Mouse (Mus musculus) NIH3T3 (cell line): ENCODE results near the gene Cul9.
"Not testable (repeated sequence)": the region's sequence is repeated elsewhere in the genome, so short reads cannot be mapped to it uniquely, and the experiment has no call there.

Experiments used
- DNase-seq: peaks from one replicate; pipeline ENCODE4 v3.0.0-alpha.2; 2012; ENCODE audit warnings: low read depth

The Cul9 gene

DNA sequence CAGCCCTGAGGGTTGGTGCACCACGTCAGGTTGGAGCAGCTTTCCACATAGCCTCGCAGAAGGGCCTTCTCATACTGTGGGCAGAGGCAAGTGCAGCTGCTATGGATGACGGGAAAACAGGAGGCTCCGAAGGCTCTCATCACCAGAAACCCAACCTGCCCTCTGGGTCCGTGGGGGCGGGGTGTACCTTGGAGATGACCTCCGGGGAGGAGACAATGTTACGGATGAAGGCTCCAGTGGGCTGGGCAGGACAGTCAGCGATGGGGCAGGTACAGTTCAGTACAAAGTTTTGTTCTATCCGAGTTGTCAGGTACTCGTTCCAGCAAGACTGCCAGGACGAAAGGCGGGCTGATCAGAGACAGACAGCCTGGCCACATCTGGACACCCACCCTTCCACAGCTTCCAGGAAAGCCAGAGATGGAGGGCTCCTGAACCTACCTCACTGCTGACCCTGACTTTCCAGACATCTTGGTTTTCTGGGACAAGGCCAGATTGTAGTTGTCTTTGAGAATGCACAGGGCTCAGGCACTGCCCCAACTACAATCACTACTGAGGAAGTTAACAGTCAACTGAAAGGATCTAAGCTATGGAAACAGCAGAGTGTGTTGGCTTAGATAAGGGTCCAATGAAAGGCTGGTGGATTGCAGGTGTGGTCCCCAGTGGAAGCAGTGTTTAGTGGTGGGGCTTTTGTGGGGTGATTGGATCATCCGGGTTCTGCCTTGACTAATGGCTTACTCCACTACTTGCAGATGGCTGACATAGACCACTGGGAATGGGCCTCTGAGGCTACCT lies 42.1 kb downstream of the Cul9 start:
- no peak for DNase-seq

DNA sequence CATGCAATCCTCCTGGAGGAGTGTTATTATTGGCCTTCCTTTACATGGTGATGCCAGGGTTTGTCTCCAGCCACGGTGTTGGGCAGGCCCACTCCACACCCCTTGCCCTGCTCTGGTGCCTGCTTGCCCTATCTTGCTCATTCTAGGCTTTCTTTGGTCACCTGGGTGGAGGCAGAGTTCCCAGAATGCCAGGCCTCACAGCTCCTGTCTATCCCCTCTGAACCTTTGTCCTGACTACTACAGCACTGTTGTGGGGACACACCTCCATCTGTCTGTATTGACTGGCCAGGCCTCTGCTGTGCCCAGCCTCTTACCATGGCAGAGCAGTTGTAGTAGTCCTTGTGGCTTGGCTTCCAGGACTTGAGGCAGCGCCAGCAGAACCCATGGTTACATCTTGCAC lies 43.4 kb downstream of the Cul9 start:
- no peak for DNase-seq

DNA sequence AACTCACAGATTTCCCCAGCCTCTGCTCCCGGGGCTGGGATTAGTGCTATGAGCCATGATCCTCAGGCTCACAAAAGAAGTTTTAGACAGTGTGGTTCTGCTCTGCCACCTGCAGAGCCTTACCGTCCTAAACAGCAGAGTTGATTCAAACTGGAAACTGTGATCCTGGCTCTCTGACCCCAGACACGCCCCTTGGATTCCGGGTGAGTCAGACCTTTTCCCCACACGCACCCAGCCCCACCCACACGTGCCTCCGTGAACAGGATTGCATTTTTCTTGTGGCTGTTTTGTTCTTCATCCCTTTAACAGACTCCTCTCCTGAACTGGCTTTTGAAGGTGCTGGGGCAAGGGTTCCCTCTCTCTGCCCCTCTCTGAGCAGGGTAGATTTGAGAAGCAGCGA lies 48.2 kb downstream of the Cul9 start:
- DNase-seq, result peak; percentile 80

DNA sequence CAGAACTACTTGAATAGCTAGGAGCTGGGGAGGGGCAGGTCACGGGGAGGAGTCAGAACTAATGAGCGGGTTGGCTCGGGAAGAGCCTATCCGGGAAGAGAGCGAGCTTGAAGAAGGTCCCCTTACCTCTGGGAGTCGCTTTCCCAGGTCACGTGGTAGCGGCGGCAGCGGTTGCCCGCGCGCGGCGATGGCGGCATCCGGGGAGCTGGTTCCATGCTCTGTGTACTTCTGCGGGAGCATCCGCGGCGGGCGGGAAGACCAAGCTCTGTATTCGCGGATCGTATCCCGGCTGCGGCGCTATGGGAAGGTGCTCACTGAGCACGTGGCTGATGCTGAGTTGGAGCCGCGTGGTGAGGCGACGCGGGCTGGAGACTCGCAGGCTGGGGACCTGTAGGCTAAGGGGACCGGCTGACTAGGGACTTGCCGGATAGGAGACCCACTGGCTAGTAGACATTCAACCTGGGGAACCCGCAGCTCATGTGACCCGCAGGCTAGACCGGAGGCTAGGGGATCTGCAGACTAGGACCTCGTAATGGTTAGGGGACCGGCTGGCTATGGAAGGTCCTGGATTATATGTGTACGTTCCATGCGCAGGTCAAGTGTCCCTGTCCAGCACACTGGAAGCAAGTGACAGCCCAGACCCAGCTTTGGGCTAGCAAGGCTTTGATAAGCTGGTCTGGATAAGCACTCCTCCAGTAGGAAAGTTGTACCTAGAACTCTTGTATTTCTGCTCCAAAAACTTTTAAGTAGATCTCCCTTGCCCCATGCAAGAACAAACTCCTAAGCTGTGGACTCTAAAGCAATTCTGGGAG lies 49.4 kb downstream of the Cul9 start, which contains the start of gene Dnph1:
TSS of gene Dnph1 (plus strand) at position 89 of the 812 bp plus-strand sequence.
- peak; percentile 73 for DNase-seq

DNA sequence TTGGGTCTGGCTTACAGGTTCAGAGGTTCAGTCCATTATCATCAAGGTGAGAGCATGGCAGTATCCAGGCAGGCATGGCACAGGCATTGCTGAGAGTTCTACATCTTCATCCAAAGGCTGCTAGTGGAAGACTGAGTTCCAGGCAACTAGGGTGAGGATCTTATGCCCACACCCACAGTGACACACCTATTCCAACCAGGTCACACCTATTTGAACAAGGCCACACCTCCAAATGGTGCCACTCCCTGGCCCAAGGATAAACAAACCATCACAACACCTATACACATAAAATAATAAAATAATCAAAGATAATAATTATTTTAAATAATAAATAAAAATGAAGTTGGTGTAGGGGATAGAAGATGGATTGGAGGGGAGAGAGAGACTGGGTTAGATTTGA lies 50.1 kb downstream of the Cul9 start:
- not testable (repeated sequence) for DNase-seq

DNA sequence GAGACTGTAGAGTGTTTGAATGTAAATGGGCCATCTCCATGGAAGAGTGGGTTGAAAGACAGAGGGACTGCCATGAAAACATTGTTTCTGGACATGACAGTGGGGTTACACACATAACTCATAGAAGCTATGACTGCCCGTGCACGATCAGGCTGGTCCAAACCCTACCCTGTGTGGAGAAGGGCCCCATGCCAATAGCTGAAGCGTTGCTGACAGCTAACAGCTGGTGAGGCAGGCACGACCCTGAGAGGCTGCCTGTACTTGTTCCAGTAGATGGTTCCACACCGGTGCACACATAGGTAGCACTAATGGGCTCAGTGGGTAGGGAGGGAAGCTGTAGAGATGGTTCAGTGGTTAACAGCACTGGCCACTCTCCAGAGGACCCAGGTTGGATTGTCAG lies 50.7 kb downstream of the Cul9 start:
- DNase-seq, result peak; percentile 19

DNA sequence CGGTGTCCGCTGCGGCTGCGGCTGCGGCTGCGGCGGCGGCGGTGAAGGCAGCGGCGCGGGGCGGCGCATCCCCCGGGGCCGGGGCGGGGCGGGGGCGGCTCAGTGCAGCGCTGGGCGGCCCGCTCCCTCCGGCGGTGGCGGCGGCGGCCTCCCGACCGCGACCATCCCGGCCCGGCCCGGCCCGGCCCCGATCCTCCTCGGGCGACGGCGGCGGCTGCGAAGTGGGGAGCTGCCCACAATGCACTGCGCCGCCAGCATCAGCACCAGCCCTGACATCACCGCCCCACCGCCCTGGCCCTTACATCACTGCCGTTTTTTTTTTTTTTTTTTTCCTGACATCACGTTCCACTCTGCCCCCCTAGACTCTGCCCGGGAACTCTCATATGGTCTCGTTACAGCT lies 58.8 kb downstream of the Cul9 start, which contains the start of gene Ttbk1:
TSS of gene Ttbk1 (minus strand) at position 245 of the 400 bp plus-strand sequence.
- DNase-seq, result no peak

DNA sequence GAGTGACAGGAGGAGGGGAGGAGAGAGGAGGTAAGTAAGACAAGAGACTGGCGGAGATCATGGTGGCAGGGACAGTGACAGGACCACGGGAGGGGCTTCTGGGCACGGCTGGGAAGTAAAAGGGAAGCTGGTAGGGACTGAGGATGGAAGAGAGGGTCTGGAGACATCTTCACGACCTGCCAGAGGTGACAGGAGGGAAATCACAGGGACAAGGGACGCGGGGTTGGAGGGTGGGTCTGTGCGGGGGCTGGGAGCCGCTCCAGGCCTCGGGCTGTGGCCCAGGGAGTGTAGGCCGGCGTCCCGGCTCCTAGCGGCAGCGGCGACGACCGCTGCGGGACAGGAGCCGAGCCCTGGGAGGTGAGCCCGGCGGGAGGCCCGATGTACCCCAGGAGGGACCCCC lies 59.2 kb downstream of the Cul9 start:
- no peak for DNase-seq

DNA sequence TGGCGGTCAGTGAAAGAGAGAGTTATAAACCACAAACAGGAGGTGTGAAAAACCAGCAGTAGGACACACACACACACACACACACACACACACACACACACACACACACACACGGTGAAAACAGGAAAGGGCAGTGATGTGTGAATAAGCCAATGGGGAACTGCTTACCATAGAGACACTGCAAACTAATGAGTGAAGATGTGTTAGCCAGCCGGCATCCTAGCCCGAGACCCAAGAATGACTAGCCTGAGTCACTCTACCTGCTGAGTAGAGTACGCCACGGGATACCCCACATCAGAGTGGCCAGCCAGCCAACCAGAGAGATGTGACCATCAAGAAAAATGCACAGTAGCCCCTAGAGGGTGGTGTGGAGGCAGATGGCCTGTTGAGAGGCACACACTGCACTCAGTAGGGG lies 61.7 kb downstream of the Cul9 start:
- DNase-seq, result no peak

DNA sequence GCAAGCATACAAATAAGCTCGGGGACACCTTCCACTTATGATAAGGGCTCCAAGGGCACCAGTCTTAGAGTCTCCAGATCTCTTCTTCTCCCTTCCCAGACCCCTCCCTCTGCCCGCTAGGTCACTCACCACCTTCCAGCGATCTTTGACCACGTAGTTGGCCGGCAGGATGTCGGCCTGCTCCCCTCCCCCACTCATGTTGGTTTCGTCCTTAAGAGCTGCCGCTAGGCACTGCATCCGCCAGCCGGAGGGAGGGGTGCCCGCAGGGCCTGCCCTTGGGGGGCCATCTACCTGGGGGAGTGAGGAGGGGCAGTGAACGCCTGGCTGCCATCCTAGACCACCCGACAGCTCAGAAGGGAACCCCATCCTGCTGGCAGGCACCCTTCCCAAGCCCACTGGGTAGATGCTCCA lies 62.2 kb downstream of the Cul9 start:
- no peak for DNase-seq

DNA sequence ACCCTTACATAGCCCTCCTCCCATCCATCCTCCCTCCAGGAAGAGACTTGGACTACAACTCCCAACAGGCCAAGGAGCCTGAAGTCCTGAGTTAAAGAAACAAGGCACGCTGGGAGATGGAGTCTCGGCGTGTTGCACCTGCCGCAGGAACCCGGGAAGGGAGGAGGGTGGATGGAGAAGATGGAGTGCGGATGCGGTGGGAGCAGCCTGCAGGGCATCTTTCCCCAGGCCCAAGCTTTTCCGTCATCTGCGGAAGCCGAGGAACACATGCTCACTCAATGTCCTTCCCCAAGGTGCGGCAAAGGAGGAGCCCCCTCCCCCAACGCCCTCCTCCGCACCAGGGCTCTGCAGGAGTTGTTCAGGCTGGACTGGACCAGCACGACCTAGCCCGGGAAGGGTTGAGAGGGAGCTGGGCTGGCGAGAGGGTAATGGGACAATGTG lies 62.6 kb downstream of the Cul9 start:
- no peak for DNase-seq

DNA sequence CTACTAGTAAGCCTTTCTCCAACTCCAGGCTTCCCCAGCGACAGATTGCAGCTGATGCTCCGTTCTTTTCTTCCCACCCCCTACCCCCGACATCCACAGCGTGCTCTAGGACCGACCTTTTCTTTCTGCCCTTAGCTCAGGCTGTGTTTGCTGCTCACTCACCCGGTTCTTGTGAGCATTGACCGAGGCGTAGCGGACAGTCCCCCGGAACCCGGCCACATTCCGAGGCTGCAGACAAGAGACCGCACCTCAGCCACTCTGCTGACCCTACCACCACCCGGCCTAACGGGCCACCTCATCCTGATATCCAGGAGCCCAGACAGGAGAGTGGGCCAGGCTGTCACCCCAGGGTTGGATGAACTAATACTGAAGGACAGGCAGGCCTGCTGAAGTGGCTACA lies 68.9 kb downstream of the Cul9 start:
- DNase-seq, result no peak

DNA sequence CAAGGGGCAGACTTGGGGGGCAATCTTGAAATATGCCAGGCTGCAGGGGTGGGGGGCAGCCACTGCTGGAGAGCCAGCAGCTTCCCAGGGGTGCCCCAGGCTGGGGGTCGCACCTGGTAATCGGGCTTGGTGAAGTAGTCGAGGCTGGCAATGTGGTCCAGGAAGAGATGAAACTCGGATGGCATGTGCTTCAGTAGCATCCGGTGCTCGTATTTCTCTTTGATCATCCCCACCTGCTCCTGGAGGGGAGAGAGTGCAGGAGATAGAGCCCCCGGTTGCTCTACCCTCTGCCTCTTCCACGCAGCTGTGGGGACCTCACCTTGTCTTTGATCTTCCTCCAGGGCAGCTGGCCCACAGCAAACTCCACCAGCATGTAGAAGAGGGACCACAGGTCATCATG lies 69.6 kb downstream of the Cul9 start:
- DNase-seq, result no peak

DNA sequence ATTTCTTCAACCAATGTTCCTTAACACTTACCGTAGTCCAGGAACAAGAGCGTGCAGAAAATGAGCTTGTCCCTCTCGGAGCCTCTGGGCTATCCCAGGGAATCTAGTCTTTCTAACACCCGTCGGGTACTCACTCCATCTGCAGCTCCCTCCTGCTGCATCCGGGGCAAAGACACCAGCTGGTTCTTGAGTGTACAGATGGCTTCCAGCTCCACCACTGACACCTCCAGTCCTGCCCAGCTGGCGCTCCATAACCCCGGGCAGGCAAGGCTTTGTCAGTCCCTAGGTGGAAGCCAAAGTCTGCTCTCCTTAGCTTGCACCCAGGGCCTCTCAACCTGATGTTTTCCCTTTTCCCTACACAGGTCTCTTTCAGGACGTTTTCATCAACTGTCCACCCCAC lies 78.4 kb downstream of the Cul9 start:
- no peak for DNase-seq

DNA sequence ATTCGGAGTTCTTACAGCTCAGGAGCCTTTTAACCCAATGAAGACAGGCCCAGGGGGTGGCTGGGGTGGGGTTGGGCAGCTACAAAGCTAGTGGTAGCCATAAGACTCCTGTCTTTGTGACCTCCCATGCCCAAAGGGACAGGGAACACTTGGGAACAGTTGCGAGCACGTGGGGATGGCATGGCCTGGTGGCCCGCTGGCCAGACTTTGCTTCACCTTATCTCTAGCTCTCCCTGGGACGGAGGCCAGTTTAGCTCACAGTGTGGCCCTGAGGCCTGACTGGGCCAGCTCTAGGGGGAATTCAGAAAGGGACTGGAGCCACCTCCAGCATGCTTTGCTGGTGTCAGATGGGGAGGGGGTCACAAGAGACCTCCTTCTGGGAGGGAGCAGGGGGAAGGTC lies 84.0 kb downstream of the Cul9 start:
- DNase-seq, result no peak

DNA sequence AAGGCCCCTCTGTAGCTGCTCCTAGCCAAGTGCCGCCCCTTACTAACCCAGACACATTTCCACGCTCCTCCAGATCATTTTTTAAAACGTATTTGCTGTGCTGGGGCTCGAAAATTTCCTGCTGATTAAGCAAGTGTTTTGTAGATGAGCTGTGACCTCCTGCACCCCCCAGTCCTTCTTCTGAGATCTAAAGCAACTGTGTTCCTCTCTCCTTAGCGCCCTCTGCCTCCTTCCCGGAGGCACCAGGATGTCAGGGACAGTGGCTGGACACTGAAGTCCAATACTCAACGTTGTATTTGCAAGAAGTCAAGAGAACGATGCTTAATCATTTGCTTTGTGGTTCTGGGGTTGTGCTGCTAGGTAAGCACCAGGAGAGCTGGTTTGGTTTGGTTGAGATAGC lies 84.8 kb downstream of the Cul9 start:
- DNase-seq, result no peak

DNA sequence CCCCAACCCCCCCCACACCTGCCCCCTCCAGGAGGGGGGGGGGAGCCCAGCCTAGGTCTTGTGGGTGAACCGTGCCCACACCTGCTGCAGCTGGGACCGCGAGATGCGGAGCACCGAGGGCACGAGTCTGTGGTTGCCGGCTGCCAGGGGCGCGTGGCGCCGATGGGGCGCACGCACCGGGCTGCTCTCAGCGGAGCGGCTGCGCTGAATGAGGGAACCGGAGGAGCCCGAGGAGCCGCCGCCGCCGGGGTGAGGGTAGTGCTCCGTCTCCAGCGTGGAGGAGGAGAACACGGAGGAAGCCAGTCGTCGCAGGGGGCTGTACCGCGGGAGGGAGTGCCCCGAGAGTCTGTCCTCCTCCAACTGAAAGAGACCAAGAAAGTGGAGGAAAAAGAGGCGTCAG lies 85.5 kb downstream of the Cul9 start:
- no peak for DNase-seq

DNA sequence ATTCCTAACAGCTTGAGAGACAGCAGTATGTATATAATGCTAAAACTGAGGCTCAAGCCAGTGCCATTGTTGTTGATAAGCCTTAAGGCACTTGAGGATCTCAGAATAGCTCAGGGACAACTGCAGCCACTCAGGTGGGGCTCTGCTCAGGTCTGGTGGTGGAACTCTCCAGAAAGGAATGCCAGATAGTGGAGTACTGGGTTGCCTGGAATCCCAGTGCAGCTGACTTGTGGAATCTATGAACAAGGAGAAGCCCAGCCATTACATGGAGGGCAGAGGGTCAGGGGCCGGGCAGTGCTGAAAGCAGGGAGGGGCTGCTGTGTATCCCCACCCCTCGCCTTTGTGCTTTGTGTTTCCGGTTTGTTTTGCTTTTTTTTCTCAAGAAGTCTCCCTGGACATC lies 87.7 kb downstream of the Cul9 start:
- no peak for DNase-seq

DNA sequence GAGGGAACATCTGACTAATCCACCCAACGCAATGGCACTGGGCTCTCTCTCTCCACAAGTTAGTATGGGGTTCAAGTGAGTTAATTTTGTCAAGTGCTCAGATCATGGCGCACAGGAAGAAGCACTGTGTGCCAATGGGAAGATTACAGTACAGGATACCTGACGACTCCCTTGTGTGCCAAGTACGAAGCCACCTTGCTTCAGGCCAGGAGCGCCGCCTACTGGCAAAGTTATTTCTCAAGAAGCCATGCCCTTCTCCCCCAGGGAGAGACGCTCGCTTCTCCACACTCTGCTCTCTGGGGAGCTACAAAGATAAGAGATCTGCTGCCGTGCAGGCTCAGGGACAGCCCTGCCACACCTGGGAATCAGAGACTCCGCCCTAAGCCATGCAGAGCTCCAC lies 88.4 kb downstream of the Cul9 start:
- peak; percentile 45 for DNase-seq

DNA sequence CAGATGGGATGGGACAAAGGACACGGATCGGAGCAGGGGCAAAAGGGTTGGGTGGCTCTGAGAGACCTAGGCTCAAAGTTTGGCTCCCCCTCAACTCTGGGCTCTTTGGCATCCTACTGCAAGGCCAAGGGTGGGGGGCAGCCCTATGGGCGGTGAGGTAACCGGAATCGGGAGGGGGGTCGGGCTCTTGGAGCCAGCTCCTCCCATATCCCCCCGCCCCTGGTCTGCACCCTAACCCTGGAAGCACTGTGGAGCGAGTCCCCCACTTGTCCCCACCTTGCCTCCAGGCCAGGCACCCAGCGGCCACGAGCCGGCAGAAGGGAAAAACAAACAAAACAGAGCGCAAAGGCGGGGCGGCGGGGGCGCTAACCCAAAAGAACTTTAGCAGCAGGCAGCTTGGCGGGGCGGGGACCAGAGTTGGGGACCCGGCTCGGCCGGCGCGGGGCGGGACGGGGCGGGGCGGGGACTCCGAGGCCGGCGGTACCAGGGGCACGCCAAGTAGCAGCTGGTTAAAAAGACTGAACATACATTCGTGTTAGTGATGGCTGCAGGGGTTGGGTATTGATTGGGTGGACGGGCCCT lies 91.0 kb downstream of the Cul9 start:
- no peak for DNase-seq

DNA sequence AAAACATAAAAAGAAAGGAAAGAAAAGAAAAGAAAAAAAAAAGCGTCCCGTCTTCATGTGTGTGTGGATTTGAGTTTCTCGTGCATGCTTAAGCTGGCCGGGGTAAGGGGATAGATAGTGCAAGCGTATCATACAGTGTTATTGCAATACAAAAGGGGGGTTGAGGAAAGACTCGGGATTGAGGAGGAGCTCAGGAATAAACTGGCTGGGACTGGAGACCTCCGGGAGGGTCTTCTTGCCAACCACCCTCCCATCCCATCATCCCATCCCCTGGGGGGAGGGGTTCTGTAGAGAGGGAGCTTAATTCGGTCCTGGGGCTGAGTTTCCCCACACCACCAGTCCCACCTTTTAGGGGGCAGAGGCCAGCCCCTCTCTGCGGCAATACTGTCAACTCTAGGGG lies 91.6 kb downstream of the Cul9 start:
- DNase-seq, result no peak

DNA sequence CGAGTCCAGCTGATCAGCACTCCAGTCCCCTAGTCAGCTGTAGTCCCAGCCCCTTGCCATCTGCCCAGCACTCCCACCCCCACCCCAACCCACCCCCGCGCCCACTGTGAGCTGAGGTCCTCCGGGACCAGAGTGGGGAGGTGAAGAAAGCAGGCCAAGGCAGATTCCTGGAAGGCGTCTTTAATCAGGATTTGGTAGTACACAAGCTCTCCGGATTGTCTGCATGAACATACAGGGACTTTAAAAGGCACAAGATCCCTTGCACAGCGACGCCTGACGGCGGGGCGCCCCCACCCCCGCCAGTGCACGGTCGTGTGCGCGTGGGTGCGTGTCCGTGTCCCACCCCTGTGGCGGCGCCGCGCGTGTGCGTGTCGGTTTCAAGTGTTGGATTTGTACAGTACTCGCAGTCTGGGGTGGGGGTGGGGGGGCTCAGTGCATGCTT lies 92.2 kb downstream of the Cul9 start:
- DNase-seq, result no peak
